Mouse (Mus musculus) midbrain, embryonic 11.5 days (tissue): Measurements from ENCODE around the gene Prl3a1. TPM values are rescaled to one million over a fixed set of nuclear protein-coding genes. Genes with fewer than 3 reads are reported as not detected.

Experiments used
- ATAC-seq: fragments of 200-750 bp; cut with Nextera tagmentation; 2 replicates; pipeline ENCODE4 v1.8.0; 2017; ENCODE audit warnings: moderate TSS enrichment, moderate library complexity; ENCODE audit not compliant: low FRiP score
- DNase-seq: peaks from one replicate; pipeline ENCODE4 v3.0.0; 2015; ENCODE audit warnings: low spot score; ENCODE audit errors: missing footprints
- H3K27ac ChIP-seq: fragments of 300-500 bp; sonication (generic); 2 replicates; pipeline ENCODE4 v1.5.1; 2014; ENCODE audit warnings: low read depth, low read length
- H3K27me3 ChIP-seq: fragments of 300-500 bp; sonication (generic); 2 replicates; pipeline ENCODE4 v1.6.1; 2014; ENCODE audit warnings: mild to moderate bottlenecking, low read length, moderate library complexity, mixed read lengths; ENCODE audit not compliant: control insufficient read depth, insufficient read depth
- H3K36me3 ChIP-seq: fragments of 300-500 bp; sonication (generic); 2 replicates; pipeline ENCODE4 v1.6.1; 2014; ENCODE audit warnings: mild to moderate bottlenecking, low read length, moderate library complexity, mixed read lengths; ENCODE audit not compliant: control insufficient read depth, insufficient read depth
- H3K4me1 ChIP-seq: fragments of 300-500 bp; sonication (generic); 2 replicates; pipeline ENCODE4 v1.6.1; 2014; ENCODE audit warnings: low read length; ENCODE audit not compliant: control insufficient read depth, insufficient read depth
- H3K4me2 ChIP-seq: fragments of 300-500 bp; sonication (generic); 2 replicates; pipeline ENCODE4 v1.6.1; 2014; ENCODE audit warnings: mild to moderate bottlenecking, moderate library complexity
- H3K4me3 ChIP-seq: fragments of 300-500 bp; sonication (generic); 2 replicates; pipeline ENCODE4 v1.5.1; 2014; ENCODE audit warnings: low read depth, low read length
- H3K9ac ChIP-seq: fragments of 300-500 bp; sonication (generic); 2 replicates; pipeline ENCODE4 v1.6.1; 2014; ENCODE audit warnings: low read length
- H3K9me3 ChIP-seq: fragments of 300-500 bp; sonication (generic); 2 replicates; pipeline ENCODE4 v1.6.1; 2016; ENCODE audit warnings: low read length; ENCODE audit not compliant: control insufficient read depth
- WGBS: fragments of 180-500 bp; shearing (Covaris S2); extraction: QIAGEN DNeasy Blood & Tissue Kit; methylation state at CpG from one replicate; pipeline ENCODE4 v1.1.7; 2014; 5-methylcytosine and 5-hydroxymethylcytosine counted together
- polyA plus RNA-seq: library from polyadenylated mRNA; unstranded; fragments of >200 nt; fragmentation: Nextera tagmentation; extraction: Ambion mirVana; gene quantifications from 2 replicates; pipeline ENCODE4 v1.2.1, GENCODE M21; 2014

The Prl3a1 gene
- polyA plus RNA-seq = not detected in 2 replicates

DNA sequence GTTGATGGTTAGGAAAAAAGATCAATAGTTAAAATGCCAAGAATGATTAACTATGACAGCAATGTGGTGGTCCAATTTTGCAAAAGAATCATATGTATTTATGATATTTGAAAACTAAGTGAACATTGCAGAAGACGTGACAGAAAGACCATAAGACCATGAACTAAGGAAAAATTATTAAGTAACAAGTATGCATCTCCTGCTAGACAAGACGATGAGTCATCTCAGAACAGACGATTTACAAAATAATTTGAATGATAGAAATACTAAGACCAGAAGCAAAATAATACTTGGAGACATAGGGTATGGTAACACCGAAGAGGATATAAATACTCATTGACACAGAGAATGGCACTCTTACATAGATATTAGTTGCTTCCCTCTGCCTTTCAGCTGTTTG is at the start of gene Prl3a1:
TSS of gene Prl3a1 (plus strand) at position 301 of the 400 bp plus-strand sequence.
- ATAC-seq (no peak), DNase-seq (no peak)
- Histone ChIP-seq H3K4me3 (no peak within 1 kb of the TSS), H3K9ac (no peak within 1 kb of the TSS), H3K27me3 (no peaks in the 10 kb centered on the region), H3K27ac (no peak within 1 kb of the TSS), H3K36me3 (no peaks in the 10 kb centered on the region), H3K9me3 (no peaks in the 10 kb centered on the region), H3K4me2 (no peak within 1 kb of the TSS), H3K4me1 (no peaks in the 10 kb centered on the region)
- 83% methylated on average over 4 of the region's 4 CpGs for WGBS

GRCm38 (mm10) chr13:27241547-27241946 is 17.7 kb upstream of the Prl3a1 start, which contains the start of gene Prl3b1:
Gene Prl3b1, plus strand, starts transcription at chr13:27241847.
- 96% methylated on average over 1 of the region's 1 CpGs for WGBS
- H3K4me1 ChIP-seq = no peaks in the 10 kb centered on the region
- DNase-seq (no peak), ATAC-seq (no peak)
- no peak within 1 kb of the TSS for H3K4me3 ChIP-seq
- H3K9ac ChIP-seq = no peak within 1 kb of the TSS
- no peak within 1 kb of the TSS for H3K27ac ChIP-seq
- no peak within 1 kb of the TSS for H3K4me2 ChIP-seq
- H3K36me3 ChIP-seq = no peaks in the 10 kb centered on the region
- H3K9me3 ChIP-seq = no peaks in the 10 kb centered on the region
- no peaks in the 10 kb centered on the region for H3K27me3 ChIP-seq

GRCm38 (mm10) chr13:27312334-27313225 is 53.3 kb downstream of the Prl3a1 start, which contains the start of gene Prl6a1:
Gene Prl6a1, plus strand, starts transcription at chr13:27312627.
- Histone ChIP-seq H3K36me3 (no peaks in the 10 kb centered on the region), H3K4me2 (no peak within 1 kb of the TSS), H3K27ac (no peak within 1 kb of the TSS), H3K4me3 (no peak within 1 kb of the TSS), H3K9me3 (no peaks in the 10 kb centered on the region), H3K4me1 (no peaks in the 10 kb centered on the region), H3K27me3 (no peaks in the 10 kb centered on the region), H3K9ac (no peak within 1 kb of the TSS)
- no peak for ATAC-seq
- 89% methylated on average over 7 of the region's 7 CpGs for WGBS
- DNase-seq = no peak

Other genes starting within 250 kb of the Prl3a1 start
- not detected in 2 replicates for gene Prl, start 201.9 kb upstream of the Prl3a1 start, polyA plus RNA-seq
- not detected in 2 replicates for gene Prl3d1, start 165.2 kb upstream of the Prl3a1 start, polyA plus RNA-seq
- gene Prl3d2, start 137.7 kb upstream of the Prl3a1 start, polyA plus RNA-seq = not detected in 2 replicates
- not detected in 2 replicates for gene Prl3d3, start 102.6 kb upstream of the Prl3a1 start, polyA plus RNA-seq
- gene Prl3c1, start 62.8 kb upstream of the Prl3a1 start, polyA plus RNA-seq = not detected in 2 replicates
- 0.26 and 1.2 TPM in 2 replicates for gene Prl3b1, start 17.6 kb upstream of the Prl3a1 start, polyA plus RNA-seq
- gene Prl6a1, start 53.2 kb downstream of the Prl3a1 start, polyA plus RNA-seq = not detected in 2 replicates
- not detected in 2 replicates for gene Prl8a2, start 86.2 kb downstream of the Prl3a1 start, polyA plus RNA-seq
- gene Prl2b1, start 131.4 kb downstream of the Prl3a1 start, polyA plus RNA-seq = not detected in 2 replicates
- gene Prl8a6, start 179.3 kb downstream of the Prl3a1 start, polyA plus RNA-seq = 0.31 TPM in 1 of 2 replicates, not detected in the other